Mouse (Mus musculus): ENCODE results near the gene Spg11. TPM values are rescaled to one million over a fixed set of nuclear protein-coding genes. Genes with fewer than 3 reads are reported as not detected.
"Not testable (repeated sequence)": the region's sequence is repeated elsewhere in the genome, so short reads cannot be mapped to it uniquely, and the experiment has no call there.

Gene Spg11
- polyA plus RNA-seq, 1 experiment from 2014 or later: 8.9 TPM

DNA sequence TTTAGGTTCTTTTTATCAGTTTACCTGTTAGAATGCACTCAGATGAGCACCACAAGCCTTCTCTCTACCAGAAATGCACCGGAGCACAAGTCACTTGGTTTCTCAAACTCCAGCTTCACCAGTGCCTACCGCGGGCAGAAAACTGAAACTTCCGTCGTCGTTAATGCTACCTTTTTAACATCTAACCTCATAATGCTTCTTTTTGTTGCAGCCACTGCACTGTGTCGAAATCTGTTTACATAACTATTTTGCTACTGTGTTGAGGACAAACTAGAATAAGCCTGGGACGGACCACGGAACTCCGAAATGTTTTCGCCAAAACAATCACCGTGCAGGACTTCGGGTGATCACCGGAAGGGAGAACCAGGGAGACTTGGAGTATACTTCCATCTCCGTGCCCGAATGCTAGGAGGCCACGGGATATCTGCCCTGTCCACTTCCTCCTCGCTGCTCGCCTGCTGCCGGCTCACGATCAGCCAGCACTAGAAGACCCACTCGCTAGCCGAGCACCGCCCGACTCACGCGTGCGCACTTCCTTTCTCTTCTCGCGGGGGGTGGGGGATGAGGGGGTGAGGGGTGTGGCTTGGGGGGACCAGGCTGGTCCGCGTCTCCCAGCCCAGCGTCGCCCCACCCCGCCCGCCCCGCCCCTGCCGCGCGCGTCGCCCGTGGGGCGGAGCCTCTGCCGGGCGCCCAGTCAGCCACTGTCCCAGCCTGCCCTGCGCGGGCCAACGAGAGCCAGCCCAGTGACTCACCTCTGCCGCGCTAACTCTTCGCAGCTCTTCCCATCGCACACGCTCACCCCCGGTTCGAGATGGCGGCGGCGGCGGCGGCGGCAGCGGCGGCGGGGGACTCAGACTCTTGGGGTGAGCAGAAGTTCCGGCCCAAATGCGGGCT lies 90.1 kb downstream of the Spg11 start, which contains the start of gene Eif3j1:
Eif3j1 (plus strand) TSS at position 685 of the 894 bp plus-strand sequence.
- H3K4me2 ChIP-seq: peak within 1 kb of the TSS; percentile 82
- H3K4me3 ChIP-seq: peak within 1 kb of the TSS; percentile 96
- H3K9me3 ChIP-seq: no peaks in the 10 kb centered on the region
- peak; percentile 99 for ATAC-seq (ENCODE audit: low FRiP score)
- H3K36me3 ChIP-seq: 0 out of 2 replicates have a peak, but pooled peaks cover 1% of the 10 kb centered on the region
- H3K27ac ChIP-seq: peak within 1 kb of the TSS; percentile 90
- H3K4me1 ChIP-seq (replicated peaks): peaks cover 23% of the 10 kb centered on the region
- no peaks in the 10 kb centered on the region for H3K27me3 ChIP-seq
- WGBS: under 1% methylated on average over 62 of the region's 67 CpGs
- H3K9ac ChIP-seq: peak within 1 kb of the TSS; percentile 92

DNA sequence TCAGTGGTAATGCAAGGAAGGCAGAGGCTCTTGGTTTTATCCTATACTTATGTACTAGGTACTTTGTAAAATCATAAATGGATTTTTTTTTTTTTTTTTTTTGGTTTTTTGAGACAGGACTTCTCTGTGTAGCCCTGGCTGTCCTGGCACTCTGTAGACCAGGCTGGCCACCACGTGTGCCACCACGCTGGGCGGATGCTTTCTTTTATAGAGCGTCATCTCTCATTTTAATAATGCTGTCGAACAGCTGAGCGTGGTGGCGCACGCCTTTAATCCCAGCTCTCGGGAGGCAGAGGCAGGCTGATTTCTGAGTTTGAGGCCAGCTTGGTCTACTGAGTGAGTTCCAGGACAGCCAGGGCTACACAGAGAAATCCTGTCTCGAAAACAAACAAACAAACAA lies 91.1 kb downstream of the Spg11 start:
- H3K4me1 ChIP-seq (replicated peaks): peaks cover 23% of the 10 kb centered on the region
- H3K27me3 ChIP-seq; H3K9me3 ChIP-seq; H3K27ac ChIP-seq; ATAC-seq (ENCODE audit: low FRiP score); H3K4me3 ChIP-seq; H3K4me2 ChIP-seq; H3K9ac ChIP-seq; H3K36me3 ChIP-seq: not testable (repeated sequence)
- 95% methylated on average over 10 of the region's 10 CpGs for WGBS

DNA sequence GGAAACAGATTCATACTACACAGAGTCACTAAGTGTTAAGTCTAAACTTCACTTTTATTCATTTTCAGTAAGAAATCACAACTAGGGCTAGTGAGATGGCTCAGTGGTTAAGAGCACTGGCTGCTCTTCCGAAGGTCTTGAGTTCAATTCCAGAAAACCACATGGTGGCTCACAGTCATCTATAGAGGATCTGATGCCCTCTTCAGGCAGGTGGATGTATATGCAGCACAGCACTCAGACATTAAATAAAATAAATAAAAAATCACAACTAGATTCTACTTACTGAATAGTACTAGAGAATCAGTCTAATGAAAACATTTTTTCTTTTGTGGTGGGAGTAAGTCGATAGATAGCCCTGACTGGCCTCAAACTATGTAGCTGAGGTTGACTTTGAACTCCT lies 95.9 kb downstream of the Spg11 start:
- H3K4me1 ChIP-seq (replicated peaks): 0 out of 2 replicates have a peak, but pooled peaks cover 1% of the 10 kb centered on the region
- ATAC-seq (ENCODE audit: low FRiP score): no peak
- H3K27ac ChIP-seq: no peak overlapping the region
- no peak overlapping the region for H3K4me3 ChIP-seq
- 88% methylated on average over 2 of the region's 2 CpGs for WGBS
- no peaks in the 10 kb centered on the region for H3K36me3 ChIP-seq
- no peaks in the 10 kb centered on the region for H3K9me3 ChIP-seq
- H3K4me2 ChIP-seq: no peak overlapping the region
- H3K9ac ChIP-seq: no peak overlapping the region
- no peaks in the 10 kb centered on the region for H3K27me3 ChIP-seq

DNA sequence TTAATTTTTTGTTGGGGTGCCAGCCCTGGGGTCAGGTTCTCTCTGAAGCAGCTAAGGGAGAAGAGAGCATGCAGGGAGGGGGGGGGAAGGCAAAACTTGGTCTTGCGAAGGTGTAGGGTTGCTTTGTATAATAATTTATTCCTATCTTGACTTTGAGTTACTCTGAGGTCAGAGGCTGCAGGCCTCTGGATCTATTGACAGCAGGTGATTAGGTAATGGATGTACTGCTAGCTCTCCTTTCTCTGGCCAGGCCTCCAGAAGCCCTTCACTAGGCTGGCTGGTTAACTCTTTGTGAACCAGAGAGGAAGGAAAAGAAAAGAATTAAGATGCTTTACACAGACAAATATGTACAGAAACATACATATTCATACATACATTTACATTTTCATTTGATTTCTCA lies 99.5 kb downstream of the Spg11 start:
- no peaks in the 10 kb centered on the region for H3K27me3 ChIP-seq
- no peak for ATAC-seq (ENCODE audit: low FRiP score)
- H3K4me3 ChIP-seq: no peak overlapping the region
- H3K9ac ChIP-seq: no peak overlapping the region
- no peaks in the 10 kb centered on the region for H3K4me1 ChIP-seq (replicated peaks)
- no peak overlapping the region for H3K27ac ChIP-seq
- H3K4me2 ChIP-seq: no peak overlapping the region
- WGBS: 85% methylated on average over 1 of the region's 1 CpGs
- no peaks in the 10 kb centered on the region for H3K9me3 ChIP-seq
- H3K36me3 ChIP-seq: no peaks in the 10 kb centered on the region

DNA sequence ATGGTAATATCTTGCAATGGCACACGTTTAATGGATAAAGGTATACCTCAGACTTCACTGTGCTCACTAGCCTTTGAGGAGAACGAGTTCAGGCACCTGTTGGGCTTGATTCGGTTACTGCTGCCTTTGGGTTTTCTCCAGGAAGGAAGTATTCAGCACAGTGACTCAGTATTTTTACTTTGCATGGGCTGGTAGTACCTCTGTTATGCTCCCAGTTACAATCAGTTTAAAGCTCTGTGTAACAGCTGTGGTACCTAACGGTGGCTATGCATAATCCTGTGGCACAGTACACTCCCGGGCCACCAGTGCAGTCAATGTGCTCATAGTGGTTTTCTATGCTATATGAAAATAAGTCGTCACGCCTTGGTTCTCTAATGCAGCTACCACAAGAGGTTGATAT lies 106.7 kb downstream of the Spg11 start:
- Histone ChIP-seq H3K4me2 (no peak overlapping the region), H3K27ac (no peak overlapping the region), H3K9ac (no peak overlapping the region), H3K4me1 (replicated peaks) (no peaks in the 10 kb centered on the region), H3K27me3 (no peaks in the 10 kb centered on the region), H3K36me3 (peaks cover 22% of the 10 kb centered on the region), H3K9me3 (no peaks in the 10 kb centered on the region), H3K4me3 (no peak overlapping the region)
- ATAC-seq (ENCODE audit: low FRiP score): no peak
- 89% methylated on average over 7 of the region's 7 CpGs for WGBS

DNA sequence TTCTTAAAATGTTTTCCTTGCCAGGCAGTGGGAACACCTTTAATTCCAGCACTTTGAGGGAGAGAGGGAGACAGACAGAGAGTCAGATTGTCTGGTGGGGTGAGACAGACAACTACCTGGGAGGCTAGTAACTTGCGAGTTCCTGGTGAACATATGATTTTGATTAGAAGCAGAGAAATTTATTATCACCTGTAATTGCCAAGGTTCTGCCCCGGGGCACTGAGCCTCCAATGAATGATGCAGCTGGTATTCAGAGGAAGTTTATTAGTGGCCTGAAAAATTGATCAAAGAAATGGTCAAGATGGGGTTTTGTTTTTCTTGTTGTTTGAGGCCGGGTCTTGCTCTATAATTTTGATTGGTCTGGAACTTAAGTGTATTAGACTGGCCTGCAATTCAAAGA lies 109.4 kb downstream of the Spg11 start:
- ATAC-seq (ENCODE audit: low FRiP score): no peak
- Histone ChIP-seq H3K4me1 (replicated peaks) (no peaks in the 10 kb centered on the region), H3K27ac (no peak overlapping the region), H3K27me3 (no peaks in the 10 kb centered on the region), H3K36me3 (peaks cover 32% of the 10 kb centered on the region), H3K4me3 (no peak overlapping the region), H3K9me3 (no peaks in the 10 kb centered on the region), H3K9ac (no peak overlapping the region), H3K4me2 (no peak overlapping the region)
- WGBS: 96% methylated on average over 3 of the region's 3 CpGs

Small RNA genes lying within 50 kb of the gene (microRNA-seq; reads per million reads assigned to microRNA genes)
- gene Gm47314: not detected

Other genes starting within 250 kb of the Spg11 start
- 40.5 and 42.8 TPM in 2 replicates for gene Ctdspl2, start 162.4 kb downstream of the Spg11 start, polyA plus RNA-seq (2015; fragmentation: Nextera tagmentation; extraction: Ambion mirVana)
- 0.47 and 0.66 TPM in 2 replicates for gene Mageb3, start 162.3 kb downstream of the Spg11 start, polyA plus RNA-seq (2015; fragmentation: Nextera tagmentation; extraction: Ambion mirVana)
- gene Eif3j1, start 89.8 kb downstream of the Spg11 start, polyA plus RNA-seq (2015; fragmentation: Nextera tagmentation; extraction: Ambion mirVana): 10.9 and 11.5 TPM in 2 replicates
- gene B2m, start 29.3 kb upstream of the Spg11 start, polyA plus RNA-seq (2015; fragmentation: Nextera tagmentation; extraction: Ambion mirVana): 112 and 119 TPM in 2 replicates
- not detected in 2 replicates for gene Trim69, start 42.3 kb upstream of the Spg11 start, polyA plus RNA-seq (2015; fragmentation: Nextera tagmentation; extraction: Ambion mirVana)
- not detected in 2 replicates for gene Patl2, start 67.8 kb upstream of the Spg11 start, polyA plus RNA-seq (2015; fragmentation: Nextera tagmentation; extraction: Ambion mirVana)
- gene Terb2, start 67.9 kb upstream of the Spg11 start, polyA plus RNA-seq (2015; fragmentation: Nextera tagmentation; extraction: Ambion mirVana): not detected in 2 replicates
- 18.7 and 19.4 TPM in 2 replicates for gene Sord, start 116.4 kb upstream of the Spg11 start, polyA plus RNA-seq (2015; fragmentation: Nextera tagmentation; extraction: Ambion mirVana)
- not detected in 2 replicates for gene Duox2, start 180.1 kb upstream of the Spg11 start, polyA plus RNA-seq (2015; fragmentation: Nextera tagmentation; extraction: Ambion mirVana)
- gene Duoxa2, start 180.5 kb upstream of the Spg11 start, polyA plus RNA-seq (2015; fragmentation: Nextera tagmentation; extraction: Ambion mirVana): not detected in 2 replicates
- gene Duoxa1, start 195.3 kb upstream of the Spg11 start, polyA plus RNA-seq (2015; fragmentation: Nextera tagmentation; extraction: Ambion mirVana): 0.13 TPM in 1 of 2 replicates, not detected in the other
- 0.13 and 0.16 TPM in 2 replicates for gene Duox1, start 197.3 kb upstream of the Spg11 start, polyA plus RNA-seq (2015; fragmentation: Nextera tagmentation; extraction: Ambion mirVana)

Measured in hindbrain, embryonic 13.5 days (tissue).